Mouse (Mus musculus) lung, postnatal 10 days (tissue): ENCODE data around the gene Ndufa3.
"Not testable (repeated sequence)": the region's sequence is repeated elsewhere in the genome, so short reads cannot be mapped to it uniquely, and the experiment has no call there.

Source experiments
- DNase-seq: peaks from one replicate; pipeline ENCODE4 v3.0.0; 2021

Ndufa3 gene

DNA sequence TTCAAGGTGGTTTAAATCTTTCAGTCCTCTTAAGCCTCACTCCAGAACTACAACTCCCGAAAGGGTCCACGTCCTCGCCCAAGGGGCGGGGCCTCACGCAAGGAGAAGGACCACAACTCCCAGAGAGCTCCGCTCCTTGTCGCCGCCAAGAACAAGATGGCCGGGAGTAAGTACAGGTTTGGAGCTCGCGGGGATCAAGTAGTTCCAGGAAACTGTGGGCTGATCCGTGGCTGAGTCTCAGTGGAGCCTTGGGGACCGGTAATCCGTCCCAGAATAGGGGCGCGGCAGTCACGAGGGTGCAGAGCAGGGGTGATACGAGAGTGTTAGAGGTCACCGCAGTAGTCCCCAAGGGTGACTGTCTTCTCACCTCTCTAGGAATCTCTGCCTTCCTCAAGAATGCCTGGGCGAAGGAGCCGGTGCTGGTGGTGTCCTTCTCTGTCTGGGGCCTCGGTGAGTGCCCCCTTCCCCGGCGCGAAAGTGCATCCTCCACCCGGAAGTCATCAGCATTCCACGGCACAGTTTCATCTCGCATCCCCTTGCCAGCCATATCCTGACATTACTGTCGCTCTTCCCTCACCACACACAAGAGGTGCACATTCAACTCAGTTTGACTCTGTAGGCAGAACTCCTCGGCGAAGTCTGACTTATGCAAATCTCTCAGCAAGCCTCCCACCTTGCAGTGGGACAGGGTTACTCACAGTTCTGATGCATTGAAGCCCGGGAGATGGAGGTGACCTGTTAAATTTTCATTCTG, at the start of gene Ndufa3:
Gene Ndufa3, plus strand, starts transcription at position 132 of the 754 bp plus-strand sequence.
- DNase-seq = peak; percentile 94

DNA sequence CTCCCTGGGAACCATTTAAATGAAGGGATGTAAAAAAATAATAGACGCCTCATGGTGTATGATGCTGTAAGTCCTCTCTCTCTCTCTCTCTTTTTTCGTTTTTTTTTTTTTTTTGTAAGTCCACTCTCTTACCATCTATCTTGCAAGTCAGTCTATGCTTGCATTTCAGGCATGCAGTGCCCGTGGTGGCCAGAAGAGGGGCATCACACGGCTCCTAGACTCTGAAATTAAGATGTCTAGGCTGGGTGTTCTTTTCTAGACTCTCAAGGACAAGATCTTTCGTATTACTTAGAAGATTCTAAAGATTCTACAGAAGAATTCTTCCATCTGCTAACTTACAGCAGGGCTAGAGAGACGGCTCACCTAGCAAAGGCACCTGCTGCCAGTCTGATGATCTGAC, 47.4 kb upstream of the Ndufa3 start:
- no peak for DNase-seq

DNA sequence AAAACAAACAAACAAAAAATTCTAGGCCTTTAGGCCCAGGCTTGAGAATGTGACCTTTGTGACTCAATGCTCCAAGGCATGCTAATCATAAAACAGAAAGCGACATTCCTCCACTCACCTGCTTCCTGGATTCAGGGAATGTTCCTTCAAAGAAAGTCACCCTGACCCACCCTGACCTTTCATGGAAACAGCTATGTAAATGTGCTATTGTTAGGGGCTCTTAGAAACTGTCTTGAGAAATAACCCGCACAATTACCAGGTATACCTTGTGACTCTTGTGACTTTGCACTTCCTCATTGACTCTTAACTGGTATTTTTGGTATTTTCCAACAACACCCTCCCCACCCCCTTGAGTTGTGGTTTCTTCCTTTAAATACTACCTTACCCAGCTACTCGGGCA, 46.6 kb upstream of the Ndufa3 start:
- not testable (repeated sequence) for DNase-seq

DNA sequence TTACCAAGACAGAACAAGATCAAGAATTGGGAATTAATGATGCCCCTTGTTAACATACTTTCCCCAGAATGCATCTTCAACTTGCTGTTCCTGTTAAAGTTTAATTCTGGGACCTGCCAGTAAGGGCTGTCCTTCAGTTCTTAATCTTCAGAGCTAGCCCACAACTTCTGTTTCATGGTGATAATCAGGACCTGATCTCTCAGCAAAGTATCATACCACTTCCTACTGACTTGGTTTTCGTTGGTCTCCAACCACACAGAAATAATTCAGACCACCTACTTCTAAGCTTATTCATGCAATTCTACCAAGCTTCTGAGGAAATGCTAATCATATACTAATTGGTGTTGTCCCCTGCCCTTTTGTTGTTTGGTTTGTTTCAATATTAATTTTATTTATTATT, 45.3 kb upstream of the Ndufa3 start:
- DNase-seq = no peak

DNA sequence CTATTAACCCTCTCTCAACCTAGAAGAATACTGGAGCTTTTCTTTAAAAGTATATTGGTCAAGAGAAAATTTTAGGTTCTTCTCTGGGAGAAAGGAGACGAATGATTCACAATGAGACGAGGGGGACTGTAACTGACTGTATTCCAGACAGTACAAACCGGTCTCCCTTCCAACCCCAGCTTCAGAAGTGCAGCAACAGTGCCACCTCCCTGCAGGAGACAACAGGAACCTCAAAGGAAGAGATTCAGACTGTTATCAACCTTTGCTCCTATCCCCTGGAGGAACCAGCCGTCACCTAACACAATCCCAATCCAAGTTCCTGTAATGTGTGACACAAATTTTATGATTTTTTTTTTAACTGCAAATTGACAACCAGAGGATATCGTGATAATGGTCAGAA, 43.0 kb upstream of the Ndufa3 start:
- no peak for DNase-seq

DNA sequence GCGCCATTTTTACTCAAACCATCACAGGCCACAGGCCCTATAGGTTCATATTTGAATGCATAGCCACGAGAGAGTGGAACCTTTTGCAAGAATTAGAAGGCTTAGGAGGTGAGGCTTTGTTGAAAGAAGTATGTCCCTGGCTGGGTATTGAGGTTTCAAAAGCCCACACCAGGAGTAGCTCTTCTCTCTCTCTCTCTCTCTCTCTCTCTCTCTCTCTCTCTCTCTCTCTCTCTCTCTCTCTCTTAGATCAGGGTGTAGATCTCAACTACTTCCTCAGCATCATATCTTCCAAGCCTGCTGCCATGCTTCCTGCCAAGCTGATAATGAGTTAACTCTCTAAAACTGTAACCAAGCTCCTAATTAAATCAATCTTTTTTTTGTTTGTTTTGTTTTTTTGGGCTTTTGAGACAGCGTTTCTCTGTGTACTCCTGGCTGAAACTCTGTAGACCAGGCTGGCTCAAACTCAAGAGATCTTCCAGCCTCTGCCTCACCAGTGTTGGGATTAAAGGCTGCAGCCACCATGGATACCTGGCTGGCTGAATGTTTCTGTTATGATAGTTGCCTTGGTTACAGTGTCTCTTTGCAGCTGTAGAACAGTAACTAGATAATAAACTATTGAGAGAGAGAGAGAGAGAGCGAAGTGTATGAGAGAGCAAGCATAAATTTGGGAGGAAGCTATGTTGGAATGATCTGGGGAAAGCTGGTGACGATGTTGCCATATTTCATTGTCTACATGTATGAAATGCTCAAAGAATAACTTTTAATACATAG, 40.6 kb upstream of the Ndufa3 start:
- DNase-seq = no peak

DNA sequence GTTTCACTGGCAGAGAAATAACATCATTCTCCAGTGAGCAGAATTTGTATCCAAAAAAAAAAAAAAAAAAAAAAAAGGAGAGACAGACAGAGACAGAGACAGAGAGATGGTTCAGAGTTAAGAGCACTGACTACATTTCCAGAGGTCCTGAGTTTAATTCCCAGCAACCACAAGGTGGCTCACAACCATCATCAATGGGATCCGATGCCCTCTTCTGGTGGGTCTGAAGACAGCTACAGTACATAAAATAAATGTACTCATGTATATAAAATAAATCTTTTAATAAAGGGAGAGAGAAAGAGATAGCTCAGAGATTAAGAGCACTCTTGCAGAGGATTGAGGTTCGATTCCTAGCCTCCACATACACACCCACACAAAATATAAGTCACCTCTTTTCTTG, 39.0 kb upstream of the Ndufa3 start:
- DNase-seq = no peak

DNA sequence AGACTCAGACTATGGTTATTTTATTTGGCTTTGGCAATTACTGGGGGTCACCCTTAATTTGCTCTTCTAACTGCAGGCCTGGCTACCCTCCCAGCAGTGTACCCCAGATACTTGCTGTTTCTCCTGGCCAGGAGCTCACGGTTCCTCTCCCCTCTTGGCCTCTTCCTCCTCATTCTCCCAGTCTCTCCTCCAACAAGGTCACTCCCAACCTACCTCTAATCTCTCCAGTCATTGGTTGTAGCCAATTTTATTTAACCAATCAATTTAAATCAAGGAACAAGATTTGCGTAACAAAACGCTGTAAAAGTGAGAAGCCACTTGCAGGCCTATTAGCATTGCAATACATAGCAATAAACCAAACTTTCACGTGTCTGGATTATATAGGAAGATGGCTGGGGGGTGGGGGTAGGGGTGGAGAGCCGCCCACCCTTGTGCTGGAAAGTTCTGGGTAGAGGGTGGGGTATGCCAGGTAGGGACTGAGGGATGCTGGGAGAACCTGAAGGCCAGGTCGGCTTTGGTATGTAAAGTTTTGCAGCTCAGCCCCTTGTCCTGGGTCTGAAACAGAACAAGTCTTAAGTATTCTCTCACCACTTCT, 38.1 kb upstream of the Ndufa3 start:
- DNase-seq = no peak

DNA sequence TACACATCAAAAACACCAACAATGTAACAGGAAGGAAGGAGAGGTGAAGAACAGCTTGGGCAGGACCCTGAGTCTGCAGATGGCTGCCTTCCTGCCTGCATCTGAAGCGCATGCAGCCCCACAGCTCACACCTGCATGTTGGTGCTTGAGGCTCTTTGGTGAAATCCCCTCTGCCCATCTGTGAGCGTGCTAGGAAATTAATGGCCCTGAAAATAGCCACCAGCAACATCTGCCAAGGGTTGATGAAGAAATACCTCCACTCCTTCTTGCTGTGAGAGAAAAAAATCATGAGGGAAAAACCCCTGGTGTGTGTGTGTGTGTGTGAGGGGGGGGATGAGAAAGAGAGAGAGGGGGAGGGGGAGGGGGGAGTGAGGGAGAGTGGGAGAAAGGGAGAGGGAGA, 37.1 kb upstream of the Ndufa3 start:
- DNase-seq = no peak

DNA sequence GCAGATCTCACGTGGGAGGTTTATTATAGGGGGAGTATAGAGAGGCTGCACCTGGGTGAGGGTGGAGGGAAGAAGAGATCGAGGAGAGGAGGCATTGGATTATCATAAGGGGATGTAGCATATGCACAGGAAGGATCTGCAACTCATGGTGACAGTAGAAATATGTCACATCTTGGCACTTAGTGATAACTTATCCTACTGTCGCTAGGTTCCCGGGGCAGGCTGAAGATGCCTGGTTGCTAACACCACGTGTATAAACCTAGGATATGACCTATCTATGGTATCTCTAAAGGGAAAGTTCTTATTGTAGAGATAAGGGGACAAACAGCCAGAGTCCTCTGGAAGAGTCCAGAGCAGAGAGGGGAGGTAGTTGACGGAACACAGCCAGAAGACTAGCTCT, 31.4 kb upstream of the Ndufa3 start:
- no peak for DNase-seq

DNA sequence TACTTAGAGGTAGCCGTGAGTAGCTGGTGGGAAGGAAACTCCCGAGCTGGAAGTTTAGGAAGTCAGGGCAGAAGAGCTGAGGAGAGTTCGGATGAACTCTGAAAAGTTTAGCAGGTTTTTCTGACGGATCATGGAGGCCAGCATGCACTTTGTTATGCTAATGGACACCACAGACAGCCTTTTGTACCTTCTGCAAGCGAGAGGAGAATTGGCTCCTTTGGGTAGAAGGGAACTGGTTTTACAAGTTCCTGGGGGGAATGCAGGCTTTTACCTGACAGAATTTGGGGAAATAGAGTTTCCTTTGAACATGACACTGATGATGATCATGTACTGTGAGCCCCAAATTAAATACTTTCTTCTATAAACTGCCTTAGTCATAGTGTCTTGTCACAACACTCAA, 30.9 kb upstream of the Ndufa3 start:
- DNase-seq = no peak

DNA sequence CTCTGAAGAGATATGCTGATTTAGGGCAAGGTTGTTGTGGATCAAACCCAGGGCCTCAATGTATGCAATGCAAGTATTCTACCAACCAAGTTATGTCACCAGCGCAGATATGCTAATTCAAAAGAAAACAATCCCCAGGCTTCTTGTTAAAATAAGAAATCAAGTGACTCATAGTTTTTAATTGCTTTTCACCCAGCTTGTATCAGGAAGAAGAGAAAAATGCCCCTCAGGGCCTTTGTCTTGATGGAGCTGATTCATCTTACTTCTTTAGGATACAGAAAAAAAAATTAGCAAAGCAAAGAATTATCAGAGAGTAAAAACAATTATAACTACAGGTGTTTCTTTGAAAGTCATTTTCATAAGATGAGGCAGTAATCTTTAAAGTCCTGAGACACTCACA, 29.9 kb upstream of the Ndufa3 start:
- DNase-seq = no peak

DNA sequence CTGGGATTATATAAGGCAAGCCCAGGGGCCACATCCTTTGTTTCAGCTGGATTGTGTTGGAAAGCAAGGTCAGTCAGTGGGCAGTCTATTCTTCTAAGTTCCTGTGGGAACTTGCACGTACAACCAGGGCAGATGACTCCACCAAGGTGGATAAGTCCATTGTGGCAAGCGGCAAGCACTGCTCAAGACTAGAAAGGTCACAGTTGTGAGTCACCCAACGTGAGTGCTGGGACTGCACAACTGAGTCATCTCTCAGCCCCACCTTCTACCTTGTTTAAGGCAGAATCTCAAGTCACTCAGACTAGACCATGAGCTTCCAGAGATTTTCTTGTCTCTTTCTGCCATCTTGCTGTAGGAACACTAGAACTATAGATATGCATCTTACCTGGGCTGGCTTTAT, 26.6 kb upstream of the Ndufa3 start:
- no peak for DNase-seq

DNA sequence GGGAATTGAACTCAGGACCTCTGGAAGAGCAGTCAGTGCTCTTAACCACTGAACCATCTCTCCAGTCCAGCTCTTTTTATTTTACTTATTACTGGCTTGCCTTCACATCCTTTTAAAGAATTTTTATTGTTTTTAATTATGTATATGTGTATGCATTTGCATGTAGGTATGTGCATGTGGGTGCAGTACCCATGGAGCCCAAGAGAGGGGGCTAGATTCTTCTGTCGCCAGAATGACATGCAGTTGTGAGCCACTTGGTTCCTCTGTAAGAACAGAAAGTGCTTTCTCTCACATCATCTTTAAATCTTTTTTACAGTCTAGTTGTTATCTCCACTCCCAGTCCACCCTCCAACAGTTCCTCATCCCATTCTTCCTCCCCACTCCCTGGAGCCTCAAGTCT, 25.6 kb upstream of the Ndufa3 start:
- DNase-seq = no peak

DNA sequence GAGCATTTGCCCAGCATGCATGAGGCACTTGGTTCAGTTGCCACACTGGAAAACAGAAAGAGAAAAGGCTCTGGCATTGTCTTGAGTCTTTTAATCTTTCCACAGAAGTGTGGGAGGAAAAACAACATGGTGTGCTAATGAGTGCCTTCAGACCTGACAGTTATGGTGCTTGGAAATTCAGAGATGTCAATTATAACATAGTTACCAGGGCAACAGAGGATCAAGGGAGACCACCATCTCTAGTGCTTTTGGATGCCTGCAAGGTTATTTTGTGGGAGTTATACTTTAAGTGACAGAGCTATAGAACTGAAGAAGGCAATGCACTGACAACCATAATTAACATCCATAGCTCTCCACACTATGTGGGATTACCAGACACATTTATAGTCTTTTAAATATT, 23.3 kb upstream of the Ndufa3 start:
- DNase-seq = no peak

DNA sequence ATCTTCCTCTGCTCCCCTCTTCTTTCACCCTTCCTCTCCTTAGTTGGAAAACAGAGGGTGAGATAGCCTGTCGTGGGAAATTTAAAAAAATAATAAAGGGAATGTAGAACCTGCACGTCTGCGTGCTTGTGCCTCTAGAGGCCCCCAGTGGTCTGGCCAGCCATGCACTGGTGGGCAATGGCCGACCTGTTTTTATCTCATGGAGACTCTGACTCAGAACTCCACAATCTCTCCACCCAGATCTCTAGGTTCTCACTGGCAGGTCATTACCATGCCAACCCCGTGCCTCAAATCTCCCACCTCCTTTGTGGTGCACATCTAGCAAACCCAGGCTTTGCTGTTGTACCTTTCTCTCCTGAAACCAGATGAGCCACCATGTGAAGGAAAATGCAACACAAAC, 22.5 kb upstream of the Ndufa3 start:
- no peak for DNase-seq

DNA sequence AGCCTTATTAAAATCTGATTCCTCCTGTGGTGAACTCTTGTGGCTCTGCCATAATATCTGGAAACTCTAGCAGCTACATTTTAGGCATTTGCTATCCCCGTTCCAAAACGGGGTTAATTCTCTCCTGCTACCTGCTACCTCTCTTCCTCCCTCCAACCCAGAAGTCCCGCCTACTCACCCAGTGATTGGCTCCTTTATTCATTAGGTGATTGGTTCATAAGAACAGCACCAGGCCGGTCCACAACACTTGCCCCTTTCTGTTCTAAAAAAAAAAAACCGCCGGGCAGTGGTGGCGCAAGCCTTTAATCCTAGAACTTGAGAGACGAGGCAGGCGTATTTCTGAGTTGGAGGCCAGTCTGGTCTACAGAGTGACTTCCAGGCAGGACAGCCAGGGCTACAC, 22.0 kb upstream of the Ndufa3 start:
- peak; percentile 32 for DNase-seq

DNA sequence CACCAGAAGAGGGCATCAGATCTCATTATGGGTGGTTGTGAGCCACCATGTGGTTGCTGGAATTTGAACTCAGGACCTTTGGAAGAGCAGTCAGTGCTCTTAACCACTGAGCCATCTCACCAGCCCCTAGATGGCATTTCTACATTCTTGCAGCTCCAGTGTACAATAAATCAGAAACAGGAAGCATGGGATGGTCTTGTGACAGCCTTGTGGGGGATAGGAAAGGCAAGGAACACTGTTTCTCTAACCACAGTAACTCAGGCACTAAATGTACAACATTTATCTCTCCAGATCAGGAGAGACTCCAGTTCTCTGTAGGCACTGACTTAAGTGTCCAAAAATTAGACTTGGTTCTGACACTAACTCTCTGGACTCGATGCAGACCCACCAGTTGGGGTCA, 19.4 kb upstream of the Ndufa3 start:
- DNase-seq = not testable (repeated sequence)

DNA sequence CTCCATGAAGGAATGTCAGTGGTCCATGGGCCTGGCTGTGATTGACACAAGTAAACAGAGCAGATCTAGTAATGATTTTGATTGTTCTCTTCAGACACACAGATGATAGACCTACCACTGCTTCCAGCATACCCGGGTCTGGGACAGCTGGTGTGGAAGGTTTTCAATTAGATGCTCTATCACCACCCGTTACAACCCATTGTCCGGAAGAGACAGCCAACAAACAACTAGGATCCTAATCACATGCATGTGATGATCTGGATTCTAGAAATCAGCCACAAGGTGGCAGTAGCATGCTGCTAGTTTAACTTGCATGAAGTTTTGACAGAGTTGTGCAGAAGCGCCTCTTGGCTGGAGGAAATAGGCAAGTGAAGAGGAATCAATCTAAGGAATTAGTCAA, 16.1 kb upstream of the Ndufa3 start:
- peak; percentile 81 for DNase-seq

DNA sequence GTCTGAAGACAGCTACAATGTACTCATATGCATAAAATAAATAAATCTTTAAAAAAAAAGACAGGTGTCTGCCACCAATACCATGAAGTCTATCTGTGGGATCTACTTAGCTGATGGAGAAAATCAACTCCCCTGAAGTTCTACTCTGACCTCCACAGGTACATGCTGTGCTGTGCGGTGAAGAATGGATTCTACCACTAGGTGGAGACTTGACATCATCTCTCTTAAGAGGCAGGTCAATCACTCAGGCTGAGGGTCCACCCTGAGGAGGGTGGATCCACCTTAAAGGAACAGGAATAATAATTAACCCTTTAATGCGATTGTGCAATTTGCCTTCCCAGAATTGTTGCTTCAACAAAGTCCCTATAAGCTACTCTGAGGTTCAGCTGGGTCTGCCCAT, 10.4 kb upstream of the Ndufa3 start:
- peak; percentile 52 for DNase-seq

DNA sequence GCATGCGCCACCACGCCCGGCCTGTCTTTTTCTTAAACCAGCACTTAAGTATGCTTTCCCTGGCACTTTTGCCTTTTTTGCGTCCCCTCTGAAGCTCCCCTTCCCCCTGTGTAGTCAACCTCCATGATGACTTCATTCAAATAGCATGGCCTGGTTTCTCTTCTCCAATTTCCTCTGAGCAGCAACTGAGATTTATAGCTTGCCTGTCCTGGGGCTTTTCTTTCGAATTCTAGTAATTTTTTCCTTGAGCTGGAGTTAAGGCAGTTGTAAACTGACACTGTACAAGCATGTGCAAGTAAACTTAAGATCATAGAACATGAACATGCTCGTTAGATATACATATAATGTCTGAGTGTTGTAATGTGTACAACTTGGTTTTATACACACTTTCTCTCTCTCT, 9.8 kb upstream of the Ndufa3 start:
- no peak for DNase-seq

DNA sequence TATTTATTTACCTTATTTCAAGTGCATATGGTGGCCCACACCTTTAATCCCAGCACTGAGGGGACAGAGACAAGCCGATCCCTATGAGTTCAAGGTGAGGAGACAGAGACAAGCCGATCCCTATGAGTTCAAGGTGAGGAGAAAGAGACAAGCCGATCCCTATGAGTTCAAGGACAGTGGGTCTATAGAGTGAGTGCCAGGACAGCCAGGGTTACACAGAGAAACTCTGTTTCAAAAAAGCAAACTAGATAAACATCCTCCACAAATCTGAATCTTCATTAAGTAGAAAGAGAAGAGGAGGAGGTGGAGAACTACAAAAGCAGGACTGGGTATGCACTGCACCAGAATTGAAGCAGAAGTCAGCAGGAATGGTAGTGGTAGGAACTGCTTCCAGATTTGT, 8.5 kb upstream of the Ndufa3 start:
- no peak for DNase-seq

DNA sequence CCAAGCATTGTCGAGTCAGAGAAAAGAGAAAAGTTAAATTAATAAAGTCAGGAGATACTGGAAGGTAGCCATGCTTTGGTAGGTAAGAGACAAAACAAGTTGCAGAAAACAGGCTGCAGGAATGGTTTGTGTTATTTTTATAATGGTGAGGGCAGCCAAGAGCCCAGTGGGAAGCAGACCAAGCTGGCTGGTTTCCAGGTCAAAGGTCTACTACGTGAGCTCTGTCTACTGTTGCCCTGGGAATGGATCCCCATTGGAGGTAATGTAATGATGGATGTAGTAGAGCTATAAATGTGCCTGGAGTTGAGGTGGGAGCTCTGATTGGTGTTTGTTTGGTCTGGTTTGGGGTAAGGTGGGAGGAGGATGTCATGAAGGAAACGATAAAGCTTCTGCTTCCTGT, 8.1 kb upstream of the Ndufa3 start:
- DNase-seq = peak; percentile 57

DNA sequence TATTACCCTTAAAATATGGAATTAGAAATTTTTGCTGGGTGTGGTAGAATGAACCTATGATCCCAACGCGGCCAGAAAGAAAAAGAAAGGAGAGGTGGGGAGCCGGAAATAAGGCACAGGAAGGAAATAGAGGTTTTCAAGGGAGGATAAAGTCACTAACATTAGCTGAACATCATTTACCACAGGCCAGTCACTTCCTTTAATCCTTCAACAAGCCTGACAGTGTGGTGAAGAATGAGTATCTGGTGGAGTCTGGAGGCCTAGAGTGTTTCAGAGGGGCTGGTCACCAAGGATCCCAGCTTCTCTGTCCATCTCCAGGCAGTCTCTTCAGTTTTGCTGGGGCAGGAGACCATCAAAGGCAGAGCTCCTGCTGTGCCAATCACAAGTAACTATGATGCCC, 6.7 kb upstream of the Ndufa3 start:
- no peak for DNase-seq
